Comparison of ENCODE assay signal across 18 mouse cellular contexts in genomic region chr10:41588616-41589015, GRCm38 (mm10).
"Had no signal": no experiment of that assay in that cellular context is flagged by ENCODE, and none has a peak within 500 bp of the region (broad histone marks: within the 10 kb centered on the region; RNA-seq: fewer than 3 reads in every experiment).

No protein-coding gene starts in this region.

- H3K27ac ChIP-seq: limb, embryonic 12.5 days; limb, embryonic 15.5 days; midbrain, embryonic 15.5 days; neural tube, embryonic 12.5 days; neural tube, embryonic 15.5 days had no signal

- H3K27me3 ChIP-seq: limb, embryonic 12.5 days; limb, embryonic 15.5 days; midbrain, embryonic 15.5 days; neural tube, embryonic 12.5 days; neural tube, embryonic 15.5 days had no signal

- H3K9ac ChIP-seq: limb, embryonic 12.5 days; limb, embryonic 15.5 days; midbrain, embryonic 15.5 days; neural tube, embryonic 12.5 days; neural tube, embryonic 15.5 days had no signal

- ATAC-seq: midbrain, embryonic 15.5 days had no signal

- DNase-seq: kidney, adult 11 months; kidney, adult 9 months; kidney, postnatal 14 days; kidney, postnatal 4 days; left cerebral cortex, postnatal 4 days; lung, adult 2 months; lung, postnatal 14 days; lung, postnatal 4 days; right cerebral cortex, adult 18-20 months; right cerebral cortex, postnatal 14 days; right cerebral cortex, postnatal 4 days; thymus, postnatal 25 days had no signal

- H3K9me3 ChIP-seq: limb, embryonic 15.5 days; midbrain, embryonic 15.5 days; neural tube, embryonic 12.5 days; neural tube, embryonic 15.5 days had no signal

- H3K4me2 ChIP-seq: limb, embryonic 12.5 days; limb, embryonic 15.5 days; midbrain, embryonic 11.5 days; midbrain, embryonic 15.5 days; neural tube, embryonic 12.5 days; neural tube, embryonic 15.5 days had no signal

- H3K36me3 ChIP-seq: limb, embryonic 12.5 days; limb, embryonic 15.5 days; midbrain, embryonic 15.5 days; neural tube, embryonic 12.5 days; neural tube, embryonic 15.5 days had no signal

- H3K4me1 ChIP-seq: limb, embryonic 12.5 days; limb, embryonic 15.5 days; midbrain, embryonic 15.5 days; neural tube, embryonic 12.5 days; neural tube, embryonic 15.5 days had no signal

- H3K4me3 ChIP-seq: limb, embryonic 12.5 days; limb, embryonic 15.5 days; midbrain, embryonic 15.5 days; neural tube, embryonic 12.5 days; neural tube, embryonic 15.5 days had no signal
